Mouse (Mus musculus): ENCODE results near the gene Folr2. TPM values are rescaled to one million over a fixed set of nuclear protein-coding genes. Genes with fewer than 3 reads are reported as not detected.

The Folr2 gene
- polyA plus RNA-seq (2012; rRNA removed) = 0.44 and 0.89 TPM in 2 replicates

DNA sequence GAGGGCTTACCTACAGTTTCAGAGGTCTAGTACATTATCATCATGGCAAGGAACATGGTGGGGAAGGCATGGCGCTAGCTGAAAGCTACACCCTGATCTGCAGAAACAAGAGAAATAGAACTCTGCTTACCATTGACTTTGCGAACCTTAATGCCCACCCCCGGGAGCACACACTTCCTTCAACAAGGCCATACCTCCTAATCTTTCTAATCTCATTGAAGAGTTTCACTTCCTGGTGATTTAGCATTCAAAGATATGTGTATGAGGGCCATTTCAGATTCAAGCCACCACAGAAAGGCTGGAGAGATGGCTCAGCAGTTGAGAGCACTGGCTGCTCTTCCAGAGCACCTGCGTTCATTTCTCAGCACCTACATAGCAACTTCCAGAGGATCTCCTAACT, at the start of gene Folr2:
TSS of gene Folr2 (minus strand) at position 101 of the 400 bp plus-strand sequence.
- 95% methylated on average over 4 of the region's 4 CpGs for WGBS
- no peak within 1 kb of the TSS for H3K27ac ChIP-seq (ENCODE audit: insufficient read depth, low read length)
- H3K4me3 ChIP-seq (replicated peaks; ENCODE audit: insufficient read depth, low read depth, low read length) = no peak within 1 kb of the TSS
- no peaks in the 10 kb centered on the region for H3K27me3 ChIP-seq (ENCODE audit: control insufficient read depth, insufficient read depth, low read length)
- DNase-seq = no peak
- TF ChIP-seq POLR2A (IDR thresholded peaks at IDR 0.05; ENCODE audit: borderline replicate concordance, insufficient read depth, low read length) = no peak
- TF ChIP-seq CTCF (IDR thresholded peaks at IDR 0.05; ENCODE audit: borderline replicate concordance, insufficient read depth, low read depth, low read length) = no peak
- no peaks in the 10 kb centered on the region for H3K4me1 ChIP-seq (ENCODE audit: control insufficient read depth, insufficient read depth, low read length)

DNA sequence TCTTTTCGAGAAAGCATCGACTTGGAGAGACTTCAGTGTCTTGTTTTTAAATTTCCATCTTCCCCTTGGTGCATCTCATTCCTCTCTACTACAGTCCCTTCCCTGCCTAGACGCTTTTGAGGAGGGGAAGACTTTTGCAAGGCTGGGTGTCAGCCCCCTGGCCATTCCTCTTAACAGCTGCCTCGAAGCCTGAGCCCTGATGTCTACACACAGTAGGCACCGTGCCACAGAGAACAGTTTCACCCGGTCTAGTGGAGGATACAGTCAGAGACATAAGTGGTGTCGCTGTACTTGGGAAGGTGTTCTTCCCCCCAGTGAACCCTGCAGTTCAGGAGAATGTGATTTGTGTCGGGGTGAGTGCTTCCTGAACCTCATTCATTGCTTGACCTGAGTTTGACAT, 49.7 kb upstream of the Folr2 start:
- Histone ChIP-seq H3K4me3 (replicated peaks; ENCODE audit: insufficient read depth, low read depth, low read length) (peak overlapping the region; percentile 79), H3K27ac (ENCODE audit: insufficient read depth, low read length) (no peak overlapping the region), H3K4me1 (ENCODE audit: control insufficient read depth, insufficient read depth, low read length) (peaks cover 15% of the 10 kb centered on the region), H3K27me3 (ENCODE audit: control insufficient read depth, insufficient read depth, low read length) (no peaks in the 10 kb centered on the region)
- DNase-seq = peak in 1 of 2 experiments; percentile 32
- 60% methylated on average over 8 of the region's 8 CpGs for WGBS
- TF ChIP-seq CTCF (IDR thresholded peaks at IDR 0.05; ENCODE audit: borderline replicate concordance, insufficient read depth, low read depth, low read length) (no peak), POLR2A (IDR thresholded peaks at IDR 0.05; ENCODE audit: borderline replicate concordance, insufficient read depth, low read length) (no peak)

DNA sequence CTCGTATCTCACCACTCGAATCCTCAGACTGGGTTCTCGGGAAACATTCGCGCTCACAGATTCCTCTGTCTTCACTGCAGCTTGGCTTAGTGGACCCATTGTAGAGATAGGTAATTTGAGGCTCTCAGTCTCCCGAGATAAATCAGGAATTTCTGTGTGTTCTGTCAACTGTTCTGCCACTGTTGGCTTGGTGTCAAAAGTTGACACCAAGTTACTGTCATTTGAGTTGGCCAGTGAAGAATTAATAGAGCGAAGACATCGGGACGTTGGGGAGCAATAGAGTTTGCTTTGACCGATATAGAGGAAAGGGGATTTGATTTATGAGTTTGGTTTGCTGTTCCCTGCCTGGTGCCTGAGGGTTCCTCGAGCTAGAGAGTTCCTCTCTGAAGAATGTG, 49.3 kb upstream of the Folr2 start, which contains the start of gene Tomt:
TSS of gene Tomt (minus strand) at position 73 of the 395 bp plus-strand sequence.
- no peak for TF ChIP-seq CTCF (IDR thresholded peaks at IDR 0.05; ENCODE audit: borderline replicate concordance, insufficient read depth, low read depth, low read length)
- no peak for TF ChIP-seq POLR2A (IDR thresholded peaks at IDR 0.05; ENCODE audit: borderline replicate concordance, insufficient read depth, low read length)
- DNase-seq = no peak
- Histone ChIP-seq H3K27ac (ENCODE audit: insufficient read depth, low read length) (peak within 1 kb of the TSS; percentile 97), H3K4me1 (ENCODE audit: control insufficient read depth, insufficient read depth, low read length) (peaks cover 15% of the 10 kb centered on the region), H3K27me3 (ENCODE audit: control insufficient read depth, insufficient read depth, low read length) (no peaks in the 10 kb centered on the region), H3K4me3 (replicated peaks; ENCODE audit: insufficient read depth, low read depth, low read length) (peak within 1 kb of the TSS; percentile 94)
- 12% methylated on average over 11 of the region's 11 CpGs for WGBS

DNA sequence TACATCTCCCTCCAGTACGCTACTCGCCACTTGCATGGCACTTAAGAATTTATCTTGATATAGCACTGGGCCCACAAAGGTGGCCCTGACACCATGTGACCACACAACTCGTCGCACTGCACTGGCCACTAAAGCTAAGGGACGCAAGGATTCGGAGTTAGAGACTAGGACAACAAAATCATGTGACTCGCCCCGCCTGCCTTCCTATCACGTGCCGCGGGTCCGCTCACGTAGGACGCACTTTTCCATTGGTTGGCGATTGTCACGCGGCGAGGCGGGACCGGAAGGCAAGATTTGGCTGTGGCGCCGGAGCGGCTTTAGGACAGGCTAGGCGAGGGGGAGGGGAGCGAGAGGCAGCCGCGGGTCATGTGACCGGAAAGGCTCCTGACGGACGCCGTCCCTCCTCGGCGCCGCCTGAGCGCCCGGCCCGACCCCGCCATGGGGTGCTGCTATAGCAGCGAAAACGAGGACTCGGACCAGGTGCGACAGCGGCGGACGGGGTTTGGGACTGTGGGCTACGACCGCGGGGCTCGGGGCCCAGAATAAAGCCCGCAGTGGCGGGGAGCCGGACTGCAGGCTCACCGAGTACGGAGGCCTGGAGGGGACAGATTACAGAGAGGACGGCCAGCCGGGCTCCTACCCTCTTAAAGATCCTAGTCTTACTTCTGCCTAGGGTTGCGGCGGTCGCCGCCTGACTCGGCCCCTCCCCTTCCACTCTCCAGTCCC, 48.7 kb upstream of the Folr2 start, which contains the start of gene Lamtor1:
TSS of gene Lamtor1 (plus strand) at position 344 of the 726 bp plus-strand sequence.
- Histone ChIP-seq H3K4me1 (ENCODE audit: control insufficient read depth, insufficient read depth, low read length) (peaks cover 15% of the 10 kb centered on the region), H3K4me3 (replicated peaks; ENCODE audit: insufficient read depth, low read depth, low read length) (peak within 1 kb of the TSS; percentile 94), H3K27me3 (ENCODE audit: control insufficient read depth, insufficient read depth, low read length) (no peaks in the 10 kb centered on the region), H3K27ac (ENCODE audit: insufficient read depth, low read length) (peak within 1 kb of the TSS; percentile 97)
- TF ChIP-seq POLR2A (IDR thresholded peaks at IDR 0.05; ENCODE audit: borderline replicate concordance, insufficient read depth, low read length) = peak; percentile 91
- TF ChIP-seq CTCF (IDR thresholded peaks at IDR 0.05; ENCODE audit: borderline replicate concordance, insufficient read depth, low read depth, low read length) = no peak
- WGBS = under 1% methylated on average over 61 of the region's 61 CpGs
- peak; percentile 100 for DNase-seq

DNA sequence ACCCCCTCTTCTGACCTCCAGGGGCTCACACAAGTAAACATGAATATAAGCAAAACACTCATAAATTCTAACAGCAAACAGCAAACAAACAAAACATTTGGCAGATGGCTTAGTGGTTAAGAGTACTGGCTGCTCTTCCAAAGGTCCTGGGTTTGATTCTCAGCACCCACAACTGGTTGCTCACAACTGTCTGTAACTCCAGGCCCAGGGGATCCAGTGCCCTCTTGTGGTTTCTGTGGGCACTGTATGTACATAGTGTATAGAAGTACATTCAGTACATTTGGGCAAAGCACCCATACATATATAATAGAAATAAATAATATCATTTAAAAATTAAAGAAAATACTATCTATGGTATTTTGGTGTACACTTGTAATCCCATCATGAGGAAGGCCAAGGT, 45.9 kb upstream of the Folr2 start:
- H3K27me3 ChIP-seq (ENCODE audit: control insufficient read depth, insufficient read depth, low read length) = no peaks in the 10 kb centered on the region

DNA sequence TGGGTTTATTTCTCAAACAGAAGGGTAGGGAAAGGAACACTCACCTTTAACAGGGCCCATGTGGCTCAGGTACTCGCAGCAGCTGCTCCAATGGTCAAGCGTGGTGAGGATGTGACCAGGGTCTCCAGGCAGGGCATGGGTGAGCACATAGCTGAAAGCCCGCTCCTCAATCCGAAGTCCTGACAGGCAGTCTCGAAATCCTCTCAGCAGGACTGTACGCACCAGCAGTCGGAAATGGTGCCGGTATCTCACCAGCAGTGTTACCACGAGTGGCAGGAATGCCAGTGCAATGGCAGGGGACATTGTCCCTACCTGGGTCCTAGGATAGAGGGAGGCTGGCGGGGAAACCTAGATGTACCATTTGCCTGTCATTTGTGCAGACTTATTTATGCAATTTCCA, 45.0 kb upstream of the Folr2 start:
- H3K27me3 ChIP-seq (ENCODE audit: control insufficient read depth, insufficient read depth, low read length) = no peaks in the 10 kb centered on the region
- H3K4me3 ChIP-seq (replicated peaks; ENCODE audit: insufficient read depth, low read depth, low read length) = no peak overlapping the region
- no peak overlapping the region for H3K27ac ChIP-seq (ENCODE audit: insufficient read depth, low read length)
- DNase-seq = no peak
- WGBS = 92% methylated on average over 10 of the region's 10 CpGs
- TF ChIP-seq POLR2A (IDR thresholded peaks at IDR 0.05; ENCODE audit: borderline replicate concordance, insufficient read depth, low read length) = no peak
- TF ChIP-seq CTCF (IDR thresholded peaks at IDR 0.05; ENCODE audit: borderline replicate concordance, insufficient read depth, low read depth, low read length) = no peak
- peaks cover 4% of the 10 kb centered on the region; the same call in 1 of the 2 replicates for H3K4me1 ChIP-seq (ENCODE audit: control insufficient read depth, insufficient read depth, low read length)

More for the DNA sequence above, 45.9 kb upstream of the Folr2 start:
- no peak overlapping the region for H3K4me3 ChIP-seq (replicated peaks; ENCODE audit: insufficient read depth, low read depth, low read length)
- no peak for TF ChIP-seq POLR2A (IDR thresholded peaks at IDR 0.05; ENCODE audit: borderline replicate concordance, insufficient read depth, low read length)
- no peak for DNase-seq
- peaks cover 4% of the 10 kb centered on the region; the same call in 1 of the 2 replicates for H3K4me1 ChIP-seq (ENCODE audit: control insufficient read depth, insufficient read depth, low read length)
- H3K27ac ChIP-seq (ENCODE audit: insufficient read depth, low read length) = no peak overlapping the region

DNA sequence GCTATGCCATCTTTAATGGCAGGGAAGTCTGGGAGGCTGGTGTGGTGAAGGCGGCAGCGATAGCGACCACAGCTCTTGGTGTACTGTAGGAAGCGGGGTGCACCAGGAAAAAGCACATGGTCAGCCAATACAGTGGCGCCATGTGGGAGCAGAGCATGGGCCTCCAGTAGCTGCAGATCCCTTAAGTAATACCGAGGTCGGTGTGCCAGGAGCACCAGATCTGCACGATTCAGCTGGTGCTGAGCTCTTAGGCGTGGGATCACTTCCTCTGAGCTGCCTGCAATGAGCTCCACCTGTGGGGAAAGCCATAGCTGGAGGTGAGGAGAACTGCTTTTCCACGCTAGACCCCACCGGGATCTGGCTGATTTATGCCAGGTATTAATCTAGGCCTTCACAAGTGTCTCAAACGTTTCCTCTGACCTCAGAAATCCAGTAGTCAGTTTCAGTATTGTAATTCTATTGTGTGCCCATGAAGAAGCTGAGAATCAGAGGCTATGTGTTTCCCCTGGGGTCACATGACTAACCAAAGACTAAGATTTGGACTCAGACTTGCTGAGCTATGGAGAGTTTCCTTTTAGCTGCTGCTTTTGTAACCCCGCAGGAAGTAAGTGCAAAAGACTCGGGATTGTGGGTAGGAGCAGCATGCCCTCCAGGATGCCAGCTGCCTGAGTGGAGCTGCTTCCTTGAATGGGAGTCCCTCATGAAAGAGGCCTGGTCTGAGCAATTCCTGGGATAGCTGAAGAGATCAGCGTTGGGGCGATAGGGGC, 43.5 kb upstream of the Folr2 start:
- Histone ChIP-seq H3K4me1 (ENCODE audit: control insufficient read depth, insufficient read depth, low read length) (no peaks in the 10 kb centered on the region), H3K4me3 (replicated peaks; ENCODE audit: insufficient read depth, low read depth, low read length) (no peak overlapping the region), H3K27me3 (ENCODE audit: control insufficient read depth, insufficient read depth, low read length) (no peaks in the 10 kb centered on the region), H3K27ac (ENCODE audit: insufficient read depth, low read length) (no peak overlapping the region)
- WGBS = 89% methylated on average over 16 of the region's 16 CpGs
- TF ChIP-seq POLR2A (IDR thresholded peaks at IDR 0.05; ENCODE audit: borderline replicate concordance, insufficient read depth, low read length) = no peak
- TF ChIP-seq CTCF (IDR thresholded peaks at IDR 0.05; ENCODE audit: borderline replicate concordance, insufficient read depth, low read depth, low read length) = no peak
- DNase-seq = no peak

Data from cerebellum, adult 2 months (tissue).